Mouse (Mus musculus): Measurements from ENCODE around the gene Prpf31.

Prpf31 gene

GRCm38 (mm10) chr7:3685400-3686187 is 55.8 kb downstream of the Prpf31 start:
- DNase-seq (ENCODE audit: low spot score in 2 of 2), result no peak

- no peak for DNase-seq (ENCODE audit: low spot score in 2 of 2)
These were observed 62.1 kb downstream of the Prpf31 start for GRCm38 (mm10) chr7:3691919-3692318.
